Mouse (Mus musculus): Measurements from ENCODE around the gene Wbp4. TPM values are rescaled to one million over a fixed set of nuclear protein-coding genes. Genes with fewer than 3 reads are reported as not detected.

Wbp4 gene
- polyA plus RNA-seq, 1 experiment from 2014 or later = 46.1 TPM

DNA sequence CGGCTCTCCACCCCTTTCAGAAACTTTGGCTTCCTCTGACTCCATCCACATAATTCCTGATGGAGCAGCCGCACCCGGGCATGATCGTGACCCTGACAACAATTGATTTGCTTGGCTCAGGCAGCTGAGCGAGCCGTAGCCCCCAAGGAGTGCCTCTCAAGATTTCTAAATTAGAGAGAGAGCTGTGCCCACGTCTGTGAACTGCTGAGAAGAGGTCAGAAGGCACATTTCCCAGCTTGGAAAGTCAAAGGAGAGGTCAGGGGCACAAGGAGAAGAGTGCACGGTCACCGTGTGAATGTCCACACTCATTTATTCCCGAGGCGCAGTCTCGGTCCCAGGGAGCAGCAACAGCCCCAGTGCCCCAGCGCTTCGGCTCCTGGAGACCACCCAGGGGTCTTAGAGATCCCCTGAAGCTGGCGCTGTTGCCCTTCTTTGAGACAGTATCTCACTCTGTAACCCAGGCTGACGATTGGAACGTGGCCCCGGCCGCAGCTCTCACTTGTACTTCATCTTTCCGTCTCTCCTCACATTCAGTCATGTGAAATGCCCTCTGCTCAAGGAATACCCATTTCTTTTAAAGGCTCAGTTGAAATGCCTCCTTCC, 61.1 kb downstream of the Wbp4 start:
- Histone ChIP-seq H3K4me3 (ENCODE audit: low read depth, low read length) (no peak overlapping the region), H3K36me3 (ENCODE audit: insufficient read depth) (peaks cover 12% of the 10 kb centered on the region; the same call in 1 of the 2 replicates), H3K9ac (no peak overlapping the region), H3K4me2 (no peak overlapping the region), H3K9me3 (ENCODE audit: low read depth, low read length) (no peaks in the 10 kb centered on the region), H3K27ac (ENCODE audit: low read depth) (no peak overlapping the region), H3K4me1 (ENCODE audit: insufficient read depth) (no peaks in the 10 kb centered on the region), H3K27me3 (ENCODE audit: insufficient read depth, low read length) (no peaks in the 10 kb centered on the region)
- DNase-seq (no peak), ATAC-seq (ENCODE audit: insufficient read depth) (no peak)
- 61% methylated on average over 20 of the region's 20 CpGs for WGBS
- no peak for TF ChIP-seq CTCF (IDR thresholded peaks at IDR 0.05; ENCODE audit: low read depth)

DNA sequence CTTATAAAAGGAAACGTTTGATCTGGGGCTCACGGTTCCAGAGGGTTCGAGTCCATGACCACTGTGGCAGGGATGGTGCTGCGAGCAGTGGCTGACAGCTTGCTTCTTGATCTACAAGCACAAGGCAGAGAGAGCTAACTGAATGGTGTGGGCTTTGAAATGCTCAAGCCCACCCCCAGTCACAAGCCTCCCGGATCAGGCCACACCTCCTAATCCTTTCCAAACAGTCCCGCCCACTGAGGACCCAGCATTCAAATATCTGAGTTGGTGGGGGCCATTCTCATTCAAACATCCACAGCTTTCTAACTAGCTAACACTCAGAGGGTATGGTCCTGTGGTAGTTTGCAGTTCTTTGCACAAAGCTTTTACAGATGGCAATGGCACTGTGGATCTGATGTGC, 68.2 kb downstream of the Wbp4 start:
- H3K4me3 ChIP-seq (ENCODE audit: low read depth, low read length) = no peak overlapping the region

DNA sequence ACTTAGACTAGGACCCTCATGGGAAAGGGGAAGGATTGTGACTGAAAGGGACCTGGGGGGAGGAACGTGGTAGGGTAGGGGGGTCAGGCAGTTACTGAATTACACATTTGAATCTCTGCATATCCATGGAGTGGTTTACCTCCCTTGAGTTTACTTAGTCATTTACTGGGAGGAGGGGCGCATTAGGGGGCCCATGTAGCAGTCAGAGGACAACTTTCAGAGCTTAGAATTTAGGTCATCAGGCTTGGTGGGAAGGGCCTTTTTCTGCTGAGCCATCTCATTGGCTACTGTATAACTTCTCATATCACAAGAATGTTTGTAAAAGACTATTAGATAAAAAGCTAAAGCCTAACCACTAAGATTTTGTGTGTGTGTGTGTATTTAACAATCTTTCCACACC, 70.7 kb downstream of the Wbp4 start:
- no peak for ATAC-seq (ENCODE audit: insufficient read depth)
- no peaks in the 10 kb centered on the region for H3K27me3 ChIP-seq (ENCODE audit: insufficient read depth, low read length)
- no peaks in the 10 kb centered on the region for H3K9me3 ChIP-seq (ENCODE audit: low read depth, low read length)
- no peak overlapping the region for H3K4me3 ChIP-seq (ENCODE audit: low read depth, low read length)
- peaks cover 16% of the 10 kb centered on the region for H3K36me3 ChIP-seq (ENCODE audit: insufficient read depth)
- 57% methylated on average over 2 of the region's 2 CpGs for WGBS
- no peak overlapping the region for H3K9ac ChIP-seq
- no peaks in the 10 kb centered on the region for H3K4me1 ChIP-seq (ENCODE audit: insufficient read depth)
- H3K4me2 ChIP-seq = no peak overlapping the region
- DNase-seq = no peak
- no peak overlapping the region for H3K27ac ChIP-seq (ENCODE audit: low read depth)
- no peak for TF ChIP-seq CTCF (IDR thresholded peaks at IDR 0.05; ENCODE audit: low read depth)

More for the DNA sequence above, 68.2 kb downstream of the Wbp4 start:
- H3K27me3 ChIP-seq (ENCODE audit: insufficient read depth, low read length) = no peaks in the 10 kb centered on the region
- no peak overlapping the region for H3K27ac ChIP-seq (ENCODE audit: low read depth)
- H3K9ac ChIP-seq = no peak overlapping the region
- no peaks in the 10 kb centered on the region for H3K9me3 ChIP-seq (ENCODE audit: low read depth, low read length)
- H3K36me3 ChIP-seq (ENCODE audit: insufficient read depth) = peaks cover 12% of the 10 kb centered on the region
- no peak overlapping the region for H3K4me2 ChIP-seq
- DNase-seq (no peak), ATAC-seq (ENCODE audit: insufficient read depth) (no peak)
- 72% methylated on average over 6 of the region's 6 CpGs for WGBS
- TF ChIP-seq CTCF (IDR thresholded peaks at IDR 0.05; ENCODE audit: low read depth) = no peak
- no peaks in the 10 kb centered on the region for H3K4me1 ChIP-seq (ENCODE audit: insufficient read depth)

Other genes with a start within 250 kb of the Wbp4 start
- gene Zfp957, start 234.2 kb downstream of the Wbp4 start, polyA plus RNA-seq (2014; fragmentation: Nextera tagmentation; extraction: Ambion mirVana) = not detected in 2 replicates
- gene Rgcc, start 179.9 kb downstream of the Wbp4 start, polyA plus RNA-seq (2014; fragmentation: Nextera tagmentation; extraction: Ambion mirVana) = 137 and 142 TPM in 2 replicates
- gene Naa16, start 90.7 kb downstream of the Wbp4 start, polyA plus RNA-seq (2014; fragmentation: Nextera tagmentation; extraction: Ambion mirVana) = 44.1 and 47.5 TPM in 2 replicates
- gene Mtrf1, start 83.7 kb downstream of the Wbp4 start, polyA plus RNA-seq (2014; fragmentation: Nextera tagmentation; extraction: Ambion mirVana) = 10.1 and 10.8 TPM in 2 replicates
- 17.5 and 18.0 TPM in 2 replicates for gene Kbtbd7, start 55.0 kb downstream of the Wbp4 start, polyA plus RNA-seq (2014; fragmentation: Nextera tagmentation; extraction: Ambion mirVana)
- gene Kbtbd6, start 29.7 kb downstream of the Wbp4 start, polyA plus RNA-seq (2014; fragmentation: Nextera tagmentation; extraction: Ambion mirVana) = 4.5 and 5.6 TPM in 2 replicates
- gene Elf1, start 326 bp downstream of the Wbp4 start, polyA plus RNA-seq (2014; fragmentation: Nextera tagmentation; extraction: Ambion mirVana) = 19.2 and 20.2 TPM in 2 replicates
- 128 and 129 TPM in 2 replicates for gene Sugt1, start 106.2 kb upstream of the Wbp4 start, polyA plus RNA-seq (2014; fragmentation: Nextera tagmentation; extraction: Ambion mirVana)
- 13.4 and 13.7 TPM in 2 replicates for gene Cnmd, start 180.7 kb upstream of the Wbp4 start, polyA plus RNA-seq (2014; fragmentation: Nextera tagmentation; extraction: Ambion mirVana)